Mouse (Mus musculus) lung, postnatal 0 days (tissue): ENCODE measurements around the gene Gm20388.

Source experiments
- CTCF ChIP-seq: IDR thresholded peaks from 2 replicates; pipeline ENCODE4 v1.5.1; 2016; ENCODE audit warnings: antibody characterized with exemption, mild to moderate bottlenecking
- EP300 ChIP-seq: IDR thresholded peaks from 2 replicates; pipeline ENCODE4 v1.6.1; 2016; ENCODE audit warnings: antibody characterized with exemption, mild to moderate bottlenecking, control low read depth

- TF ChIP-seq EP300 (no peak), CTCF (no peak)
These were observed 1006.3 kb downstream of the Gm20388 start for GRCm38 (mm10) chr8:120916831-120917435.
